Mouse (Mus musculus) liver, embryonic 14.5 days (tissue): ENCODE measurements around the gene Pla2g3.

Experiments
- CTCF ChIP-seq: IDR thresholded peaks from 2 replicates; pipeline ENCODE4 v1.5.1; 2016; ENCODE audit warnings: antibody characterized with exemption, low read depth, control low read depth
- EP300 ChIP-seq: IDR thresholded peaks from 2 replicates; pipeline ENCODE4 v1.6.1; 2016; ENCODE audit warnings: antibody characterized with exemption, low read depth

DNA sequence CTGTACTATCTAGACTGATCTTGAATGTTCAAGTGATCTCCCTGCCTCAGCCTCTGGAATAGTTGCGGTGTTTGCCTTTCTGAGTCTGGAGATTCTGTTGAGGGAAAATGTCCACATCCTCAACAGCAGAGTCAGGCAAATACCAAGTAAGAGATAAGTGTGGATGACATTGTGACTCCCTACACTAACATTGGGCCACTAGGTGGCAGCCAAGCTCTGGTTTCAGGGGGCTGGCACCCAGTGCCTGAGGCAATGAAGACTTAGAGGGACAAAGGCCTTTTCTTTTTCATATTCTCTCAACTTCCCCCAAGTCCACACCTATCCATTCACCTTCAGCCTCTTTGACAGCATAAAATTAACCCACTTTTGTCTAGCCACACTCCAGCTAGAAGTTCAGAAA is 15.6 kb upstream of the Pla2g3 start:
- TF ChIP-seq CTCF (peak; percentile 89), EP300 (no peak)
